Mouse (Mus musculus) ES-Bruce4 (cell line): ENCODE measurements around the gene Hdac4.

Experiments
- CTCF ChIP-seq: IDR thresholded peaks from one replicate; pipeline ENCODE4 v1.8.1; 2011; ENCODE audit warnings: low read depth, low read length
- EP300 ChIP-seq: IDR thresholded peaks from 2 replicates; pipeline ENCODE4 v1.6.1; 2011; ENCODE audit warnings: low read depth, low read length; ENCODE audit not compliant: insufficient read depth
- POLR2A ChIP-seq: IDR thresholded peaks from one replicate; pipeline ENCODE4 v1.8.1; 2011; ENCODE audit warnings: low read length; ENCODE audit not compliant: insufficient read depth

GRCm38 (mm10) chr1:91985783-91986182 lies 209.7 kb downstream of the Hdac4 start:
- no peak for TF ChIP-seq CTCF
- TF ChIP-seq POLR2A = no peak
- no peak for TF ChIP-seq EP300
